Comparison of ENCODE assay signal across 13 mouse cellular contexts in the genomic region with DNA sequence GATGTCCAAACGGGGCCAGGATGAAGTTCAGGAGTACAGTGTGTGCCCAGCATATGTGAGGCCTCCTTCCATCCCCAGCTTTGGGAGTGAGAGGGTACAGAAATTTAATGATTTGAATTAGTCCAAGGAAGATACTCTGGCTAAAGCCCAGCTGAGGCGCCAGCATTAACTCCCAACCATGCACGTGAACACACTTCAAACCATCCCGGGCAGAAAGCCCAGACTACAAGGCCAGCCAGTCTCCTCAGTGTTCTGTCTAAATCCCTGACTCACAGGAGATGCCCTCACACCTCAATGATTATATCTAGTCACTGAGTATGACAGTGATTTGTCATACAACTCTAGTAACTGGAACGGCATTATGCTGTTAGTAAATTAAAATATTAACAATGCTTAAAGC. TPM values are rescaled to one million over a fixed set of nuclear protein-coding genes. Genes with fewer than 3 reads are reported as not detected.
DNase-seq lines count a peak whose midpoint lies in the region; ATAC-seq and TF ChIP-seq lines count a peak whose summit lies in the region.
"Had no signal": no experiment of that assay in that cellular context is flagged by ENCODE, and none has a peak within 500 bp of the region (broad histone marks: within the 10 kb centered on the region; RNA-seq: fewer than 3 reads in every experiment).

No protein-coding gene starts in this region.

- no peaks in the 10 kb centered on the region for H3K36me3 ChIP-seq in heart, adult 2 months (ENCODE audit: control insufficient read depth, insufficient read depth, low read length)
- peaks cover 11% of the 10 kb centered on the region; the same call in 1 of the 2 replicates for H3K36me3 ChIP-seq in heart, embryonic 10.5 days
- H3K36me3 ChIP-seq in forebrain, embryonic 12.5 days (replicated peaks): no peaks in the 10 kb centered on the region

- no peaks in the 10 kb centered on the region for H3K79me2 ChIP-seq in heart, adult 2 months (replicated peaks; ENCODE audit: control insufficient read depth, insufficient read depth, low read length)

- intact Hi-C loops in heart, adult 2 months (cut with DNase I): no loop called here
- intact Hi-C loops in gastrocnemius, postnatal 36 days (cut with DNase I): no loop called here

- no peaks in the 10 kb centered on the region for H3K27me3 ChIP-seq in heart, adult 2 months (ENCODE audit: control insufficient read depth, insufficient read depth, low read length)
- no peaks in the 10 kb centered on the region for H3K27me3 ChIP-seq in heart, embryonic 10.5 days (ENCODE audit: insufficient read depth, poor library complexity, severe bottlenecking)
- no peaks in the 10 kb centered on the region for H3K27me3 ChIP-seq in forebrain, embryonic 12.5 days

- no peak overlapping the region for H3K9ac ChIP-seq in heart, adult 2 months (ENCODE audit: low read depth, low read length)
- H3K9ac ChIP-seq in forebrain, embryonic 12.5 days: no peak overlapping the region

- no peak overlapping the region for H3K4me3 ChIP-seq in heart, adult 2 months
- H3K4me3 ChIP-seq in heart, embryonic 10.5 days: no peak overlapping the region
- no peak overlapping the region for H3K4me3 ChIP-seq in forebrain, embryonic 12.5 days (replicated peaks)
- H3K4me3 ChIP-seq: erythroblast, embryonic 14.5 days had no signal

- ATAC-seq in forebrain, embryonic 12.5 days (ENCODE audit: low FRiP score): no peak
- ATAC-seq: CD4-positive, CD25-positive, alpha-beta regulatory T cell, adult 4 months had no signal

- no peak for TF ChIP-seq POLR2A in heart, adult 2 months (IDR thresholded peaks at IDR 0.05; ENCODE audit: insufficient read depth, low read depth, low read length)

- no peak for TF ChIP-seq CTCF in heart, adult 2 months (IDR thresholded peaks at IDR 0.05)

- peaks cover 1% of the 10 kb centered on the region; the same call in 1 of the 2 replicates for H3K4me1 ChIP-seq in heart, adult 2 months (ENCODE audit: control insufficient read depth, insufficient read depth, low read length)
- H3K4me1 ChIP-seq in heart, embryonic 10.5 days: 0 out of 2 replicates have a peak, but pooled peaks cover 3% of the 10 kb centered on the region
- H3K4me1 ChIP-seq in forebrain, embryonic 12.5 days: peaks cover 3% of the 10 kb centered on the region; the same call in 1 of the 2 replicates

- no peaks in the 10 kb centered on the region for H3K9me3 ChIP-seq in heart, embryonic 10.5 days
- no peaks in the 10 kb centered on the region; the same call in 1 of the 2 replicates for H3K9me3 ChIP-seq in forebrain, embryonic 12.5 days

- H3K27ac ChIP-seq in heart, adult 2 months: no peak overlapping the region
- no peak overlapping the region for H3K27ac ChIP-seq in heart, embryonic 10.5 days
- no peak overlapping the region for H3K27ac ChIP-seq in forebrain, embryonic 12.5 days
- H3K27ac ChIP-seq: kidney, postnatal 0 days had no signal

- H3K4me2 ChIP-seq in forebrain, embryonic 12.5 days: no peak overlapping the region

- 54% methylated on average over 5 of the region's 5 CpGs for whole genome bisulfite sequencing in heart, adult 2 months
- 88% methylated on average over 5 of the region's 5 CpGs for WGBS in heart, embryonic 10.5 days
- whole genome bisulfite sequencing in forebrain, embryonic 12.5 days: 81% methylated on average over 5 of the region's 5 CpGs

- no peak for TF ChIP-seq EP300 in heart, adult 2 months (IDR thresholded peaks at IDR 0.05; ENCODE audit: insufficient read depth, low read depth, low read length)

- peak; percentile 55 to 69 for DNase-seq in heart, adult 2 months
- no peak for DNase-seq in heart, embryonic 10.5 days (ENCODE audit: low spot score)
- peak; percentile 55 to 65 for DNase-seq in right cerebral cortex, postnatal 10 days (ENCODE audit: low spot score in 2 of 2)
- DNase-seq in right cerebral cortex, postnatal 36 days (ENCODE audit: low spot score in 2 of 2): no peak
- peak; percentile 51 for DNase-seq in fat pad, adult 2 months (ENCODE audit: extremely low read depth, low read depth, low spot score)
- DNase-seq in testis, postnatal 14 days (ENCODE audit: low spot score): peak; percentile 73
- no peak for DNase-seq in gastrocnemius, postnatal 36 days
- DNase-seq: lung, adult 2 months; thymus, adult 2 months had no signal

RNA-seq across cellular contexts. Expression of a gene that starts 17.4 kb away (rescaled TPM):
- not detected for total RNA-seq in heart, adult 2 months (2021)
- 0.08 and 0.18 TPM in 2 replicates for polyA plus RNA-seq in heart, adult 2 months (2012; rRNA removed)
- polyA plus RNA-seq in heart, embryonic 10.5 days (2016; fragmentation: Nextera tagmentation; extraction: Ambion mirVana): 0.20 and 0.25 TPM in 2 replicates
- 0.23 and 0.26 TPM in 2 replicates for polyA plus RNA-seq in forebrain, embryonic 12.5 days (2016; fragmentation: Nextera tagmentation; extraction: Ambion mirVana)
- total RNA-seq in gastrocnemius, postnatal 36 days (2021): not detected
- polyA plus RNA-seq: erythroblast, embryonic 14.5 days; kidney, postnatal 0 days; lung, adult 2 months had no signal

RNA-seq across cellular contexts. Expression of a gene that starts 27.6 kb away (rescaled TPM):
- total RNA-seq in heart, adult 2 months (2021): 10 to 100 TPM; 20.5 to 21.7 TPM
- polyA plus RNA-seq in heart, adult 2 months (2012; rRNA removed): 7.4 and 11.6 TPM in 2 replicates
- 43.3 and 53.9 TPM in 2 replicates for polyA plus RNA-seq in heart, embryonic 10.5 days (2016; fragmentation: Nextera tagmentation; extraction: Ambion mirVana)
- polyA plus RNA-seq in forebrain, embryonic 12.5 days (2016; fragmentation: Nextera tagmentation; extraction: Ambion mirVana): 54.8 and 57.4 TPM in 2 replicates
- total RNA-seq in gastrocnemius, postnatal 36 days (2021): 10 to 100 TPM; 14.1 to 14.3 TPM

RNA-seq across cellular contexts. Expression of a gene that starts 53.0 kb away (rescaled TPM):
- 10 to 100 TPM; 29.2 to 31.4 TPM for total RNA-seq in heart, adult 2 months (2021)
- 12.5 and 20.4 TPM in 2 replicates for polyA plus RNA-seq in heart, adult 2 months (2012; rRNA removed)
- polyA plus RNA-seq in heart, embryonic 10.5 days (2016; fragmentation: Nextera tagmentation; extraction: Ambion mirVana): 61.9 and 78.8 TPM in 2 replicates
- polyA plus RNA-seq in forebrain, embryonic 12.5 days (2016; fragmentation: Nextera tagmentation; extraction: Ambion mirVana): 62.6 and 63.6 TPM in 2 replicates
- 10 to 100 TPM; 28.8 to 36.7 TPM for total RNA-seq in gastrocnemius, postnatal 36 days (2021)

Comparison
In these comparisons a context has a peak if more than half of its experiments do, and no peak if none do; other contexts are left out.
1. DNase-seq: peak in heart, adult 2 months (2 of 2), right cerebral cortex, postnatal 10 days (2 of 2), fat pad, adult 2 months (single experiment) and testis, postnatal 14 days (single experiment); none in heart, embryonic 10.5 days (single experiment), right cerebral cortex, postnatal 36 days (0 of 2) and gastrocnemius, postnatal 36 days (0 of 2).